Mouse (Mus musculus) forebrain, embryonic 16.5 days (tissue): Measurements from ENCODE around the gene Gm28051. TPM values are rescaled to one million over a fixed set of nuclear protein-coding genes. Genes with fewer than 3 reads are reported as not detected.

Experiments
- ATAC-seq: fragments of 200-750 bp; cut with Nextera tagmentation; 2 replicates; pipeline ENCODE4 v1.8.0; 2017; ENCODE audit warnings: mild to moderate bottlenecking, moderate library complexity
- H3K27ac ChIP-seq: fragments of 300-500 bp; sonication (generic); 2 replicates; pipeline ENCODE4 v1.5.1; 2014; ENCODE audit warnings: low read length, control low read depth
- H3K27me3 ChIP-seq: fragments of 300-500 bp; sonication (generic); replicated peaks from 2 replicates; pipeline ENCODE4 v1.6.1; 2014; ENCODE audit warnings: low read length; ENCODE audit not compliant: control insufficient read depth, insufficient read depth
- H3K36me3 ChIP-seq: fragments of 300-500 bp; sonication (generic); 2 replicates; pipeline ENCODE4 v1.6.1; 2014; ENCODE audit not compliant: control insufficient read depth, insufficient read depth
- H3K4me1 ChIP-seq: fragments of 300-500 bp; sonication (generic); replicated peaks from 2 replicates; pipeline ENCODE4 v1.6.1; 2014; ENCODE audit warnings: low read length; ENCODE audit not compliant: control insufficient read depth, insufficient read depth
- H3K4me2 ChIP-seq: fragments of 300-500 bp; sonication (generic); 2 replicates; pipeline ENCODE4 v1.6.1; 2014; ENCODE audit warnings: mild to moderate bottlenecking, low read length, control low read depth
- H3K4me3 ChIP-seq: fragments of 300-500 bp; sonication (generic); replicated peaks from 2 replicates; pipeline ENCODE4 v1.5.1; 2014; ENCODE audit warnings: mild to moderate bottlenecking, low read length, control low read depth
- H3K9ac ChIP-seq: fragments of 300-500 bp; sonication (generic); replicated peaks from 2 replicates; pipeline ENCODE4 v1.6.1; 2014; ENCODE audit warnings: low read depth, low read length, control low read depth
- H3K9me3 ChIP-seq: fragments of 300-500 bp; sonication (generic); 2 replicates; pipeline ENCODE4 v1.6.1; 2016; ENCODE audit warnings: low read length; ENCODE audit not compliant: control insufficient read depth
- WGBS: fragments of 180-500 bp; shearing (Covaris S2); extraction: QIAGEN DNeasy Blood & Tissue Kit; methylation state at CpG from one replicate; pipeline ENCODE4 v1.1.7; 2014; 5-methylcytosine and 5-hydroxymethylcytosine counted together
- polyA plus RNA-seq: library from polyadenylated mRNA; unstranded; fragments of >200 nt; fragmentation: Nextera tagmentation; extraction: Ambion mirVana; gene quantifications from 2 replicates; pipeline ENCODE4 v1.2.1, GENCODE M21; 2015

Gm28051 gene
- polyA plus RNA-seq, 1 experiment from 2014 or later: not detected

GRCm38 (mm10) chr12:102686321-102686720, 71.2 kb downstream of the Gm28051 start:
- Histone ChIP-seq H3K9me3 (no peaks in the 10 kb centered on the region), H3K4me1 (peaks cover 37% of the 10 kb centered on the region), H3K36me3 (no peaks in the 10 kb centered on the region), H3K9ac (no peak overlapping the region), H3K27ac (no peak overlapping the region; the same call in 1 of the 2 replicates), H3K4me2 (no peak overlapping the region), H3K4me3 (no peak overlapping the region), H3K27me3 (no peaks in the 10 kb centered on the region)
- ATAC-seq: no peak
- WGBS: 95% methylated on average over 5 of the region's 5 CpGs

DNA sequence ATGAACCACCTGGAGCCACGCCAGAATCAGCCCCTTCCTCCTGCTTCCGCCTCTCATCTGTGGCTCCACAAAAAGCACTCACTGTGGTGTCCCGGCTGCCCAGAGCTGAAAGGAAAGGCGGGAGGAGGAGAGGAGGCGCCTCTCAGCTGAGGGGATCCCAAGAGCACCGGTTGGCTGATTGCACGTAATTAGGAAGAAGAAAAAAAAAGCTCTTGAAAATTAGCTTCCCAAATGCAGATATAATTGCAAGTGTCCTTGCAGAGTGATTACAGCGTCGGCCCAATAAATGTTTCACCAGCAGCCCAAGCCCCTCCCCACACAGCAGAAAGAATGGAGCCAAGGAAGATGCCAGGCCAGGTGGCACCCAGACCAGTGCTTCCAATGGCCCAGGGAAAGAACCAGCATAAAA, 72.0 kb downstream of the Gm28051 start:
- 7% methylated on average over 9 of the region's 9 CpGs for WGBS
- Histone ChIP-seq H3K4me1 (peaks cover 42% of the 10 kb centered on the region), H3K9ac (peak overlapping the region; percentile 36; the same call in 1 of the 2 replicates), H3K4me3 (no peak overlapping the region), H3K27ac (peak overlapping the region; percentile 63), H3K27me3 (no peaks in the 10 kb centered on the region), H3K36me3 (no peaks in the 10 kb centered on the region), H3K4me2 (peak overlapping the region; percentile 16; the same call in 1 of the 2 replicates), H3K9me3 (no peaks in the 10 kb centered on the region)
- ATAC-seq: peak; percentile 64

DNA sequence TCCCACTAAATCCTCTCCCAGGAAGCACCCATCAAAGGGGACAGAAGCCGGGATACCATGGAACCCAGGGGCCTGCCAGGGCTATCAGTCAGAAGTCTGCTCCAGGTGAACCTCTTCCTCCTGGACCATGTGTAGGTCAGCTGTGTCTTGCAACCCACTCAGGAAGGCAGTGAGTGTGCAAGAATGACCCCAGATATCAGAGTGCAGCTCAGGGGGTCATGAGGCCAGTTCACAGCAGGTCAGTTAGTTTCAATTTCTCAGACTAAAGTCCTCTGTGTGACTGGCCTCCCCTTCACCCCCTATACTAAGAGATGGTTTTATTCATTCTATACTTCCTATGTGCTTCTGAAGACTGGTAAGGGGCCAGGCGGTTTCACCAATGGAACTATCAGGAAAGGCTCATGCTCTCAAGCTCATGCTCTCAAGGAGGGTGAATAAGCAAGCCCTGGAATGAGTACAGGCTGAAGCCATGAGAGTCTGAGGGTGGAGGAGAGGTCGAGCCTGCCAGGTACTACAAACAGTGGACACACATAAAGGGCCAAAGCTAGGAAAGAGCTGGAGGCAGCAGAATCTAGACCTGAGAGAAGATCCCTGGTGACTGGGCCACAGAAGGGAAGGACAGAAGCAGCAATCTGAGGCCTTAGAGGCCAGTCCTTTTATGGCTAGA, 72.7 kb downstream of the Gm28051 start:
- H3K27ac ChIP-seq: peak overlapping the region; percentile 62
- WGBS: 71% methylated on average over 3 of the region's 3 CpGs
- H3K36me3 ChIP-seq: no peaks in the 10 kb centered on the region
- H3K4me2 ChIP-seq: peak overlapping the region; percentile 16; the same call in 1 of the 2 replicates
- H3K4me3 ChIP-seq: no peak overlapping the region
- ATAC-seq: no peak
- no peaks in the 10 kb centered on the region for H3K27me3 ChIP-seq
- peak overlapping the region; percentile 36; the same call in 1 of the 2 replicates for H3K9ac ChIP-seq
- peaks cover 48% of the 10 kb centered on the region for H3K4me1 ChIP-seq
- H3K9me3 ChIP-seq: no peaks in the 10 kb centered on the region

DNA sequence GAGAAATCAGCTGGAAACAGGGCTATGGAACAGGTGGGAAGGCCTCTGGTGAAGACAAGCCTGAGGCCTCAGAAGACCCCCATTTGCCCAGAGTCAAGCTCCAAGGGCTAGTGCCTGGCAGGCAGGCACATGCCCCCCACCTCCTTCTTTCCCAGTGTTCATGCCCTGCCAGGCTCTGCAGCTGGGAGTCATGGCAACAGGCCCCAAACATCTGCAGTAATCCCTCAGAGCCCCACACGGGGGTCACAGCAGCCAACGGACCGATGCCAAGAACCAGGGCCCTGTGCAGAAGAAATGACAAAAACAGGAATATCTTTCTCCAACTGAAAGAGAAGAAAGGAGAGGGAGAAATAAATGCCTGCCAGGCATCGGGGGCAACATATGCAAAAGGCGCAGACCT, 73.6 kb downstream of the Gm28051 start:
- H3K4me2 ChIP-seq: no peak overlapping the region
- H3K27ac ChIP-seq: peak overlapping the region; percentile 26; the same call in 1 of the 2 replicates
- H3K9me3 ChIP-seq: no peaks in the 10 kb centered on the region
- H3K4me3 ChIP-seq: no peak overlapping the region
- WGBS: 30% methylated on average over 5 of the region's 5 CpGs
- peak; percentile 56 for ATAC-seq
- peaks cover 56% of the 10 kb centered on the region for H3K4me1 ChIP-seq
- no peaks in the 10 kb centered on the region for H3K36me3 ChIP-seq
- no peak overlapping the region for H3K9ac ChIP-seq
- H3K27me3 ChIP-seq: no peaks in the 10 kb centered on the region

- no peak overlapping the region for H3K4me2 ChIP-seq
- H3K36me3 ChIP-seq: no peaks in the 10 kb centered on the region
- WGBS: 60% methylated on average over 6 of the region's 6 CpGs
- H3K4me1 ChIP-seq: peaks cover 62% of the 10 kb centered on the region
- H3K4me3 ChIP-seq: no peak overlapping the region
- no peaks in the 10 kb centered on the region for H3K9me3 ChIP-seq
- H3K27ac ChIP-seq: peak overlapping the region; percentile 34; the same call in 1 of the 2 replicates
- no peak for ATAC-seq
- no peak overlapping the region for H3K9ac ChIP-seq
- no peaks in the 10 kb centered on the region for H3K27me3 ChIP-seq
These were observed 74.1 kb downstream of the Gm28051 start for GRCm38 (mm10) chr12:102683438-102683837.

- H3K4me1 ChIP-seq: peaks cover 63% of the 10 kb centered on the region
- no peak for ATAC-seq
- no peak overlapping the region for H3K4me3 ChIP-seq
- no peak overlapping the region for H3K4me2 ChIP-seq
- H3K36me3 ChIP-seq: no peaks in the 10 kb centered on the region
- H3K9ac ChIP-seq: no peak overlapping the region
- H3K27me3 ChIP-seq: no peaks in the 10 kb centered on the region
- H3K27ac ChIP-seq: no peak overlapping the region
- H3K9me3 ChIP-seq: no peaks in the 10 kb centered on the region
- 74% methylated on average over 7 of the region's 7 CpGs for WGBS
These were observed 74.8 kb downstream of the Gm28051 start for GRCm38 (mm10) chr12:102682722-102683299.

- Histone ChIP-seq H3K27me3 (no peaks in the 10 kb centered on the region), H3K27ac (no peak overlapping the region), H3K4me1 (peaks cover 65% of the 10 kb centered on the region), H3K9me3 (no peaks in the 10 kb centered on the region), H3K36me3 (no peaks in the 10 kb centered on the region), H3K4me3 (no peak overlapping the region), H3K4me2 (no peak overlapping the region), H3K9ac (no peak overlapping the region)
- 90% methylated on average over 5 of the region's 5 CpGs for WGBS
- no peak for ATAC-seq
These were observed 75.5 kb downstream of the Gm28051 start for GRCm38 (mm10) chr12:102682085-102682484.

- H3K9me3 ChIP-seq: no peaks in the 10 kb centered on the region
- no peaks in the 10 kb centered on the region for H3K27me3 ChIP-seq
- H3K4me1 ChIP-seq: peaks cover 66% of the 10 kb centered on the region
- no peak overlapping the region for H3K27ac ChIP-seq
- H3K9ac ChIP-seq: no peak overlapping the region
- no peak for ATAC-seq
- WGBS: 82% methylated on average over 7 of the region's 7 CpGs
- no peak overlapping the region for H3K4me3 ChIP-seq
- H3K36me3 ChIP-seq: no peaks in the 10 kb centered on the region
- H3K4me2 ChIP-seq: no peak overlapping the region
These were observed 76.0 kb downstream of the Gm28051 start for GRCm38 (mm10) chr12:102681590-102681989.

DNA sequence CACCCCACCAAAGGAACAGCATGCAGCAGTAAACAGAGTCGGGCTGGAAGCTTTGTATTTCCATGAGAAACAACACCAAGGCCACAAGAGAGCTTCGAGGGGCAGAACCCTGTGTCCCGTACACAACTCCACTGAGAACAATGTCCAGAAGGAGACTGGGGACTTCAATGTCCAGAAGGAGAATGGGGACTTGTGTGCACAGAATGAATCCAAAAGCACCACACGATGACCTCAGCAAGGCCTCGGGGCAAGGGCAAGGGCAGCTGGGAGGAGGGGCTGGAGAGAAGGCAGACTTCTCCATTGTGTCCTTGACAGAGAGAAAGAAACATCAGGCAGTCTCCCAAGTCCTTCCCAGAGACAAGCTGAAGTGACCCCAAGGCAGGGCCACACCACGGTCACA, 78.7 kb downstream of the Gm28051 start:
- Histone ChIP-seq H3K9ac (no peak overlapping the region), H3K36me3 (no peaks in the 10 kb centered on the region), H3K9me3 (no peaks in the 10 kb centered on the region), H3K4me1 (peaks cover 42% of the 10 kb centered on the region), H3K27me3 (no peaks in the 10 kb centered on the region), H3K4me3 (no peak overlapping the region), H3K27ac (no peak overlapping the region), H3K4me2 (no peak overlapping the region)
- 25% methylated on average over 6 of the region's 6 CpGs for WGBS
- no peak for ATAC-seq
